Mouse (Mus musculus): ENCODE measurements around the gene Lrit2. TPM values are rescaled to one million over a fixed set of nuclear protein-coding genes. Genes with fewer than 3 reads are reported as not detected.

Gene Lrit2
- not detected for polyA plus RNA-seq (2017; shearing (Covaris generic))

DNA sequence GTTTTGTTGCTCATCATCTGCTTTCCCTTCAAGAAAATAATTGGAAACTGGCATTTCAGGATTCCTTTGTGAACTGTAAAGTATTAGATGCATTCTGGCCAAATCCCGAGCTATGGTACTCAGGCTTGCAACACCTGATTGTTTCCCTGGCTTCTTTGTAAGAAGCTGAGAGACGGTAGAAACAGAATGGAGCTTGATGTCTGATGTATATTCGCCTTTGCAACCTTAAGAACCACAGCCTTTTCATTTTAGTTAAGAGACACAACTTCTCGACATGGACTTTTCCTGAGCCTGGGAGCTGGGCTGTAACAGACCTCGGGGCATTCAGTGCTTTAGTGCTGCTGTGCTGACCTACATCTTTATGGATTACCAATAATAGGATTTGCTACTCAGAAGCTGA is at the start of gene Lrit2:
Lrit2 (plus strand) TSS at position 301 of the 400 bp plus-strand sequence.

GRCm38 (mm10) chr14:37048914-37049410 is 18.8 kb upstream of the Lrit2 start, which contains the start of gene Rgr:
Rgr (minus strand) TSS chr14:37048964.

GRCm38 (mm10) chr14:37097956-37098530 is 30.3 kb downstream of the Lrit2 start, which contains the start of gene Cdhr1:
Cdhr1 (minus strand) TSS chr14:37098347.

DNA sequence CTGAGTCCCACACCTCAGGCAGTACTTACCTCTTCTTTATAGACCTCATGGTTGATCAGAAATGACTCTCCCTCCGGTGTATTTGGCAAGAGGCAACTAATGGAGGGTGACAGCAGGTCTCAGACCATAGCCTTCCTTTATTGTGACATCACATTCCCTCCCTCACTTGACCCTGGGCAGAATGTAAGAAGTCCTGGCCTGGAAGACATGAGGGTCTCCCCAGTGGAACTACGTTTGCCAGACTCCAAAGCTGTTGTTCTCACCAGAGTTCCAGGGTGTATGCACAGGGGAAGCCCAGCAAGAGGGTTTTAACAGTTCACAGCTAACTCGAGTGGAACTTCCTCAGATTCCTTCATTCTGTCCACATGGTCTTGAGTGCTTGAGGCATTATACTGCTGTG is 46.2 kb downstream of the Lrit2 start, which contains the start of gene 2610528A11Rik:
2610528A11Rik (minus strand) TSS at position 101 of the 400 bp plus-strand sequence.

Other genes with a start within 250 kb of the Lrit2 start
- 38.3 TPM for gene Ccser2, start 99.2 kb upstream of the Lrit2 start, polyA plus RNA-seq (2017; shearing (Covaris generic))
- not detected for gene Rgr, start 19.0 kb upstream of the Lrit2 start, polyA plus RNA-seq (2017; shearing (Covaris generic))
- not detected for gene Lrit1, start 13.1 kb upstream of the Lrit2 start, polyA plus RNA-seq (2017; shearing (Covaris generic))
- gene Cdhr1, start 30.4 kb downstream of the Lrit2 start, polyA plus RNA-seq (2017; shearing (Covaris generic)), result not detected
- gene 2610528A11Rik, start 46.1 kb downstream of the Lrit2 start, polyA plus RNA-seq (2017; shearing (Covaris generic)), result not detected
- 289 TPM for gene Ghitm, start 67.3 kb downstream of the Lrit2 start, polyA plus RNA-seq (2017; shearing (Covaris generic))

Data from activated CD4-positive, CD25-positive, alpha-beta regulatory T cell, adult 9 weeks (primary cell).